Mouse (Mus musculus): ENCODE measurements around the gene Lrrc8c. TPM values are rescaled to one million over a fixed set of nuclear protein-coding genes. Genes with fewer than 3 reads are reported as not detected.
A peak's percentile ranks its signal among the peaks of the same experiment; 100 is the strongest.
"Not testable (repeated sequence)": the region's sequence is repeated elsewhere in the genome, so short reads cannot be mapped to it uniquely, and the experiment has no call there.

Lrrc8c gene
- total RNA-seq, 2 experiments from 2014 or later, result 14.4 to 14.6 TPM

DNA sequence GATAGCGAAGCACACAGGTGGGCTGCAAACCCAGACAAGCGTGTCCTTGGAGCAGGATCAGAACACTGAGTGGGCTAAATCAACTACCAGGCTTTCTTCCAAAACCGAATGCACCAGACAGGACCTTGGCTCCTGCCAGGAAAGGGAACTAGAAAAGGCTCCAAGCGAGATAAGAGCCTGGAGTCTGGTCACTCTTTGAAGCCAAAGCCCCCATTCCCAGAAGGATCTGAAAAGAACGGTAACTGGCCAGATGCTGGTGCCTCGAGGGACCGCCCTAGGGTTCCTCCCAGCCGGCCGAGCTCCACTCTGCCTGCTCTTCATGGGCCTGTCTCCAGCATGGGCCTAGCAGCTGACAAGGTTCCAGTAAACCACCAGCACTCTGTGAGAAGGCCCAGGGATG, 83.4 kb downstream of the Lrrc8c start:
- DNase-seq, result no peak

- DNase-seq, result no peak
These were observed 86.5 kb downstream of the Lrrc8c start for GRCm38 (mm10) chr5:105605736-105606135.

GRCm38 (mm10) chr5:105609683-105610082, 90.5 kb downstream of the Lrrc8c start:
- no peak for DNase-seq

- no peak for DNase-seq
These were observed 93.8 kb downstream of the Lrrc8c start for GRCm38 (mm10) chr5:105613002-105613401.

DNA sequence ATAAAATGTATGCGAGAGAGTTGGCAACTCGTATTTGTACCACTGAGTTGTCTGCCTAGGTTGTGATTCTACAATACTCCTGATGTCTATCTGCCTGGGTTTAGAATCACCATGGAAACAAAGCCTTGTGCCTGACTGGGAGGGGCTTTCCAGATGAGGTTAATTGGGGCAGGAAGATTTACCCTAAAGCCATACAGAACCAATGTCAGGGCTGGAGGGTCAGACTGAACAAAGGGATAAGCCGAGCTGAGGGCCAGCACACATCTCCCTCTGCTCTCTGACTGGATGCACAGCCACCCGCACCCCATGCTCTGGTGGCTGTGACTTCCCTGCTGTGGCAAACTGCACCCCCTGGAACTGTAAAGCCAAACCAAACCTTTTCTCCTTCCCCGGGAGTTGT, 94.8 kb downstream of the Lrrc8c start:
- no peak for DNase-seq

- no peak for DNase-seq
These were observed 95.7 kb downstream of the Lrrc8c start for GRCm38 (mm10) chr5:105614682-105615434.

DNA sequence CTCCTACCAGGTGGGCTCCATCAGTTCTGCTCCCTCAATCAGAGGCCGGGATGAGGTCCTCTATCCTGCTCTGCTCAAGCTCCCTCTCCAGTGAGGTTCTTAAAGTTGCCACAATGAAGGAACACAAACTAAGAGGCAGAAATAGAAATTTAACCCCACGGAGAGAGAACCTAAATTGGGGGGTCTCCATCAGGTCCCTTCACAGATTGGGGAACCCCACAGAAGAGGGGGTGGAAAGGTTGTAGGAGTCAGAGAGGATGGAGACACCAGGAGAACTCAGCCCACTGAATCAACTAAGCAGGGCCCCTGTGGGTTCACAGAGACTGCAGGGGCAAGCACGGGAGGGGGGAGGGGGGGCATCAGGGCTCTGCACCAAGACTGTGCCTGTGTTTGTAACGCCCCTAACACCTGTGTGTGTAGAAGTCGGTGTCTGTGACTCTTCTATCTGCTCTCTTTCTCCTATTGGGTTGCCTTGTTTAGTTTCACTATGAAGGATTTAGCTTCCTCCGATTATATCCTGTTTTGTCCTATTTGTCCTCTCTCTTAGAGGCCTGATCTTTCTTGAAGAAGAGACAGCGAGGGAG, 96.8 kb downstream of the Lrrc8c start:
- DNase-seq, result no peak

DNA sequence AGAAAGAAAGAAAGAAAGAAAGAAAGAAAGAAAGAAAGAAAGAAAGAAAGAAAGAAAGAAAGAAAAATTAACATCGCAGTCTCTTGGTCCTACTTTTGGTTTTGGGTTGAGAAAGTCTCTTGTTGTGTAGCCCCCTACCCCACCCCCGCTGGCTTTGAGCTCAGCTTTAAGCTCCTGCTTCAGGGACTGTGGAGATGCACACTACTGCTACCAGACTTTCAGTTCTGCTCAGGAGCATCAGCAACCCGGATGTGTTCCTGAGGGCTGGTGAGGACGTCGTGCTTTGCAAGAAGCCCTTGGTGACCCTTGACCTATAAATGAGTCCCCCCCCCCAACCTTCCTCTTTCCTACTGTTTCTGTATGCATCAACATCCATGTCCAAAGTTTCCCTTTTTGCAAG, 97.3 kb downstream of the Lrrc8c start:
- DNase-seq, result no peak

DNA sequence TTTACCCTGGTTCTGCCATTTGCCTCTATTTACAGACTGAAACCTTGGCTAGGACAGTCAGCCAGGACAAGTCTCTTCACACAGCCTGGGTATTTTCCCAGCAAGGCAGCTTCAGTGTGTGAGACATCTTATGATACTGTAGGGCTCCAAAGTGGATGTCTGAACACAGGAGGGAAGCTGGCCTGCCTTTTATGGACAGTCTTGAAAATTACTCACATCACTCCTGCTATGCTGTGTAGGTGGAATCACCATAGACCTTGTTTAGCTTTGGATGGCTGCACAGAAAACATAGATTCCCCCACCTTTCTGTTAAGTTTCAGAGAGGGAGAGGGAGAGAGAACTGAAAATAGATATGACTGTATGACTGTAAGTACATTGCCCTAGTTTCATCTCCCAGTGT, 99.3 kb downstream of the Lrrc8c start:
- no peak for DNase-seq

GRCm38 (mm10) chr5:105619666-105620065, 100.5 kb downstream of the Lrrc8c start:
- no peak for DNase-seq

- DNase-seq, result peak; percentile 58
These were observed 101.4 kb downstream of the Lrrc8c start for GRCm38 (mm10) chr5:105620505-105621116.

GRCm38 (mm10) chr5:105623074-105623713, 104.0 kb downstream of the Lrrc8c start:
- no peak for DNase-seq

- no peak for DNase-seq
These were observed 105.1 kb downstream of the Lrrc8c start for GRCm38 (mm10) chr5:105624257-105624656.

GRCm38 (mm10) chr5:105625504-105626150, 106.4 kb downstream of the Lrrc8c start:
- DNase-seq, result no peak

- no peak for DNase-seq
These were observed 107.2 kb downstream of the Lrrc8c start for GRCm38 (mm10) chr5:105626355-105626754.

DNA sequence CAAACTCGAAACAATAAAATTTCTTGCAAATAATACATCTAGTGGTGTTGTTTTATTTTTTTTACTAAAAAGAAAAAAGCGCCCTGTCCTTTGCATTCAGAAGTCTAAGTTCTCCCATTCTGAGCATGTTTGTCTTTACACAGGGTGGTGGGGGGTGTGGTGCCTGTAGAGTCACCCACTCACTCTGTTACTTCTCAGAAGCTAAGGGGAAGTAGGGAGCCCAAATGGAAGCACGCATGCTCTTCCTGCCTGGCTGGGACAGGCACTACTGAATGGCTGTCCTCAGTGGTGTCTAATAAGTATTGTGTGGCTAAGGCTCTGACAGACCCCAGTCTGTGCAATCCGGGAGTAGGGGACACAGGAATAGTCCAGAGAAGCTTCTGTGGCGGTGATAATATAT, 107.9 kb downstream of the Lrrc8c start:
- DNase-seq, result no peak

- no peak for DNase-seq
These were observed 110.8 kb downstream of the Lrrc8c start for GRCm38 (mm10) chr5:105629955-105630354.

DNA sequence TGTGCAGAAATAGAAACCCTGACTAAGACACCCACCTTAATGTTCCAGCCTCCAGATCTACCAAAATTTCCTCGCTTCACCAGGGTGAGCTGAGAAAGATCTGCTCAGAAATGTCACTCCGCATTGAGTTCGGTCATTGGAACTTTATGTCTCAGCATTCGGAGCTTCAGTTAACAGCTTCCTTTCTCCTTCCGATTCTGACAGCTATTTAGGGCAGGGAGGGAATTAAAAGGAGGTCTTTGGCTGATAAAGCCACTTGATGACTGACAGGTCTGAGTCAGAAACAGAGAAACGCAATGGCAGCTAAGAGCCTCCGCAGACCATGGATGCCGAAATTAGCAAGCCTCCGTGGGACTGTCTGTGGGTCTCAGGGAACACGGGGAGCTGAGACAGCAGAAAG, 112.9 kb downstream of the Lrrc8c start:
- no peak for DNase-seq

DNA sequence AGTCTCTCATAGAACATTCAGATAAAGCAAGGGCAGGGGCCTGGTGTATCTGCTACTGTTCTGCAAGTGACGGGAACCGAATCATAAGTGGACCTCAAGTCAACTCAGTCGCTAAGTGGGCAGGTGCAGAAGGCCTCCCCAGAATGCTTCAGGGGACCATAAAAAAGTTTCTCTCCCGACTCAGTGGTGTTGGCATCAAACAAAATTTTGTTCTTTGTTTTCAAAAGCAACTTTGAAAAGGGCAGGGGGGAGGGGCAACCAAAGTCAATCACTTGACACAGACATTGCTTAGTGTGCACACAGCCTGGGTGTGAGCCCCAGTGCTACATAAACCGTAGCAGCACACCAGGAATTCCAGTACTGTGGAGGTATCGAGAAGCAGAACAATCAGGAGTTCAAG, 116.4 kb downstream of the Lrrc8c start:
- DNase-seq, result no peak

GRCm38 (mm10) chr5:105636484-105637191, 117.5 kb downstream of the Lrrc8c start:
- DNase-seq, result no peak

- DNase-seq, result not testable (repeated sequence)
These were observed 119.1 kb downstream of the Lrrc8c start for GRCm38 (mm10) chr5:105638266-105638665.

GRCm38 (mm10) chr5:105638916-105639315, 119.7 kb downstream of the Lrrc8c start:
- no peak for DNase-seq

Data from gastrocnemius, postnatal 10 days (tissue).